7 mouse cellular contexts compared by ENCODE assay signal in the genomic region with DNA sequence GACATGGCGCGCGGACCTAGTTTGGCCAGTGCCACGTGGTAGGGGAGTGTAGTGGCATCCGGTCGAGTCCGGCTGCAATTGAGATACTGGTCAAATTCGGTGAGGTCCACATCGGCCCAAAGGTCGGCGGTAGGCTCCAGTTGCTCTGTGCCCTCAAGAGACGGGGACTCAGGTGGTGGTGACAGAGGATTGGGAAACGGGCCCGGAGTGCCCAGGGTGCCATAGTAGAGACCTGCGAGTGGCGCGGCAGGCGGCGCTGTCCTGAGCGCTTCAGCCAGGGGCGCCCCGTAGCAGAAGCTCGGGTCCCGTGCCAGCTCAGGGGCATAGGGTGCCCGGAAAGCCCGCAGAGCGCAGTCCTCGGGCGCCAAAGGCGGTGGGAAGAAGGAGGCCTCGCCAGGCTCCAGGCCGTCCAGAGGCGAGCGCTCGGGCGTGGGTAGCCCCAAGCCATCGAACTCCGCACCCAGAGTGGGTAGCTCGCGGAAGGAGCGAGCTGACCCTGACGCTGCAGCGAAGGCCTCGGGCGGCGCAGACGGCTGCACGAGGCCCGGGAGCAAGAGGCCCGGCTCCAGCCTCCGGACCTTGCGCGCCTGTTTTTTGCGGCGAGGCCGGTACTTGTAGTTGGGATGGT. TPM values are rescaled to one million over a fixed set of nuclear protein-coding genes. Genes with fewer than 3 reads are reported as not detected.
DNase-seq lines count a peak whose midpoint lies in the region; ATAC-seq and TF ChIP-seq lines count a peak whose summit lies in the region.

No protein-coding gene starts in this region.

- H3K36me3 ChIP-seq in ES-Bruce4 (ENCODE audit: control insufficient read depth, insufficient read depth, low read length, poor library complexity, severe bottlenecking), result no peaks in the 10 kb centered on the region
- no peaks in the 10 kb centered on the region for H3K36me3 ChIP-seq in hindbrain, embryonic 10.5 days
- H3K36me3 ChIP-seq in liver, embryonic 14.5 days (replicated peaks; ENCODE audit: control insufficient read depth, insufficient read depth, low read depth), result no peaks in the 10 kb centered on the region

- no peak for ATAC-seq in liver, embryonic 14.5 days (ENCODE audit: insufficient read depth)
- ATAC-seq in frontal cortex, adult (ENCODE audit: low TSS enrichment), result no peak

- H3K4me1 ChIP-seq in ES-Bruce4 (ENCODE audit: control insufficient read depth, insufficient read depth, low read length), result no peaks in the 10 kb centered on the region
- H3K4me1 ChIP-seq in hindbrain, embryonic 10.5 days (replicated peaks), result peaks cover 50% of the 10 kb centered on the region
- H3K4me1 ChIP-seq in liver, embryonic 14.5 days (replicated peaks; ENCODE audit: control insufficient read depth in 2 of 2, insufficient read depth in 2 of 2, low read length in 1 of 2), result no peaks in the 10 kb centered on the region
- peaks cover 14% of the 10 kb centered on the region for H3K4me1 ChIP-seq in olfactory bulb, adult 2 months (ENCODE audit: control insufficient read depth, insufficient read depth, low read length)

- no peak for TF ChIP-seq EP300 in ES-Bruce4 (IDR thresholded peaks at IDR 0.05; ENCODE audit: insufficient read depth, low read depth, low read length)
- no peak for TF ChIP-seq EP300 in liver, embryonic 14.5 days (IDR thresholded peaks at IDR 0.05; ENCODE audit: low read depth)

- peak overlapping the region; percentile 65 for H3K9ac ChIP-seq in ES-Bruce4 (ENCODE audit: low read depth, poor library complexity, severe bottlenecking)
- no peak overlapping the region for H3K9ac ChIP-seq in liver, embryonic 14.5 days (replicated peaks)

- no peaks in the 10 kb centered on the region for H3K9me3 ChIP-seq in ES-Bruce4 (replicated peaks; ENCODE audit: control insufficient read depth, insufficient read depth, low read length, poor library complexity, severe bottlenecking)
- no peaks in the 10 kb centered on the region for H3K9me3 ChIP-seq in hindbrain, embryonic 10.5 days
- H3K9me3 ChIP-seq in liver, embryonic 14.5 days (ENCODE audit: control insufficient read depth, low read length), result no peaks in the 10 kb centered on the region

- H3K27me3 ChIP-seq in ES-Bruce4 (ENCODE audit: control insufficient read depth, insufficient read depth, low read length, poor library complexity, severe bottlenecking), result peaks cover 2% of the 10 kb centered on the region; the same call in 1 of the 2 replicates
- peaks cover 78% of the 10 kb centered on the region for H3K27me3 ChIP-seq in hindbrain, embryonic 10.5 days (ENCODE audit: insufficient read depth, poor library complexity, severe bottlenecking)
- H3K27me3 ChIP-seq in liver, embryonic 14.5 days (ENCODE audit: control insufficient read depth, insufficient read depth, low read length), result peaks cover 45% of the 10 kb centered on the region

- H3K4me2 ChIP-seq in liver, embryonic 14.5 days (ENCODE audit: low read depth), result peak overlapping the region; percentile 24

- H3K4me3 ChIP-seq in ES-Bruce4 (ENCODE audit: low read depth, low read length), result peak overlapping the region; percentile 58
- H3K4me3 ChIP-seq in hindbrain, embryonic 10.5 days, result peak overlapping the region; percentile 54
- H3K4me3 ChIP-seq in liver, embryonic 14.5 days (ENCODE audit: insufficient read depth in 1 of 2, low read depth in 2 of 2, low read length in 2 of 2), result peak overlapping the region; percentile 15 to 37
- H3K4me3 ChIP-seq in olfactory bulb, adult 2 months (ENCODE audit: insufficient read depth, low read depth, low read length), result peak overlapping the region; percentile 44

- 3% methylated on average over 56 of the region's 56 CpGs for WGBS in hindbrain, embryonic 10.5 days
- WGBS in liver, embryonic 14.5 days (ENCODE audit: insufficient replicate concordance), result 5% methylated on average over 55 of the region's 56 CpGs
- 7% methylated on average over 56 of the region's 56 CpGs for WGBS in olfactory bulb, adult 2 months

- H3K27ac ChIP-seq in ES-Bruce4 (ENCODE audit: insufficient read depth, low read length), result no peak overlapping the region
- peak overlapping the region; percentile 36 for H3K27ac ChIP-seq in hindbrain, embryonic 10.5 days
- H3K27ac ChIP-seq in liver, embryonic 14.5 days, result no peak overlapping the region
- H3K27ac ChIP-seq in olfactory bulb, adult 2 months (ENCODE audit: insufficient read depth, low read depth, low read length), result no peak overlapping the region

- peak; percentile 22 for DNase-seq in adrenal gland, postnatal 25 days
- DNase-seq in hindbrain, embryonic 10.5 days (ENCODE audit: low spot score), result peak; percentile 51
- DNase-seq in liver, embryonic 14.5 days (ENCODE audit: low read depth in 3 of 3, low spot score in 3 of 3), result no peak
- DNase-seq in layer of hippocampus, postnatal 36 days, result no peak

- TF ChIP-seq CTCF in ES-Bruce4 (IDR thresholded peaks at IDR 0.05; ENCODE audit: low read depth, low read length), result no peak
- no peak for TF ChIP-seq CTCF in liver, embryonic 14.5 days (IDR thresholded peaks at IDR 0.05; ENCODE audit: low read depth)
- no peak for TF ChIP-seq CTCF in olfactory bulb, adult 2 months (IDR thresholded peaks at IDR 0.05; ENCODE audit: insufficient read depth, low read depth, low read length)

- TF ChIP-seq POLR2A in ES-Bruce4 (IDR thresholded peaks at IDR 0.05; ENCODE audit: insufficient read depth, low read length), result no peak
- no peak for TF ChIP-seq POLR2A in olfactory bulb, adult 2 months (IDR thresholded peaks at IDR 0.05; ENCODE audit: insufficient read depth, low read depth, low read length)

RNA-seq across cellular contexts. Expression of a gene that starts 1.0 kb away (rescaled TPM):
- 0.49 and 0.68 TPM in 2 replicates for polyA plus RNA-seq in ES-Bruce4 (2011; ENCODE audit: insufficient read depth, insufficient read length, low read depth, missing spikeins)
- 39.0 and 40.4 TPM in 2 replicates for total RNA-seq in adrenal gland, postnatal 25 days (2021)
- polyA plus RNA-seq in hindbrain, embryonic 10.5 days (2016; fragmentation: Nextera tagmentation; extraction: Ambion mirVana), result 21.4 and 21.7 TPM in 2 replicates
- 5.5 TPM in 2 replicates for polyA plus RNA-seq in liver, embryonic 14.5 days (2012; rRNA removed)
- 4.1 and 5.0 TPM in 2 replicates for polyA plus RNA-seq in liver, embryonic 14.5 days (2014; fragmentation: Nextera tagmentation; extraction: Ambion mirVana)
- not detected in 2 replicates for polyA plus RNA-seq in olfactory bulb, adult 2 months (2012; ENCODE audit: insufficient read depth, insufficient read length, low replicate concordance, missing spikeins)
- 10 to 100 TPM in 1 of 2 experiments, 1 to 10 TPM in 1; 8.3 to 11.1 TPM for total RNA-seq in layer of hippocampus, postnatal 36 days (2021)

RNA-seq across cellular contexts. Expression of a gene that starts 9.7 kb away (rescaled TPM):
- 13.0 and 15.3 TPM in 2 replicates for polyA plus RNA-seq in ES-Bruce4 (2011; ENCODE audit: insufficient read depth, insufficient read length, low read depth, missing spikeins)
- 11.6 and 14.7 TPM in 2 replicates for total RNA-seq in adrenal gland, postnatal 25 days (2021)
- 14.4 and 17.7 TPM in 2 replicates for polyA plus RNA-seq in hindbrain, embryonic 10.5 days (2016; fragmentation: Nextera tagmentation; extraction: Ambion mirVana)
- 3.0 and 3.4 TPM in 2 replicates for polyA plus RNA-seq in liver, embryonic 14.5 days (2012; rRNA removed)
- polyA plus RNA-seq in liver, embryonic 14.5 days (2014; fragmentation: Nextera tagmentation; extraction: Ambion mirVana), result 1.3 and 1.8 TPM in 2 replicates
- not detected in 2 replicates for polyA plus RNA-seq in olfactory bulb, adult 2 months (2012; ENCODE audit: insufficient read depth, insufficient read length, low replicate concordance, missing spikeins)
- 10 to 100 TPM; 60.6 to 62.0 TPM for total RNA-seq in layer of hippocampus, postnatal 36 days (2021)

RNA-seq across cellular contexts. Expression of a gene that starts 13.6 kb away (rescaled TPM):
- polyA plus RNA-seq in ES-Bruce4 (2011; ENCODE audit: insufficient read depth, insufficient read length, low read depth, missing spikeins), result 1.2 and 1.6 TPM in 2 replicates
- not detected in 2 replicates for total RNA-seq in adrenal gland, postnatal 25 days (2021)
- polyA plus RNA-seq in hindbrain, embryonic 10.5 days (2016; fragmentation: Nextera tagmentation; extraction: Ambion mirVana), result not detected in 2 replicates
- polyA plus RNA-seq in liver, embryonic 14.5 days (2012; rRNA removed), result 0.08 and 0.09 TPM in 2 replicates
- 0.14 TPM in 1 of 2 replicates, not detected in the other for polyA plus RNA-seq in liver, embryonic 14.5 days (2014; fragmentation: Nextera tagmentation; extraction: Ambion mirVana)
- not detected in 2 replicates for polyA plus RNA-seq in olfactory bulb, adult 2 months (2012; ENCODE audit: insufficient read depth, insufficient read length, low replicate concordance, missing spikeins)
- 1 to 10 TPM; 1.1 to 1.6 TPM for total RNA-seq in layer of hippocampus, postnatal 36 days (2021)

RNA-seq across cellular contexts. Expression of a gene that starts 23.4 kb away (rescaled TPM):
- 36.3 and 46.5 TPM in 2 replicates for polyA plus RNA-seq in ES-Bruce4 (2011; ENCODE audit: insufficient read depth, insufficient read length, low read depth, missing spikeins)
- 20.3 and 31.7 TPM in 2 replicates for total RNA-seq in adrenal gland, postnatal 25 days (2021)
- 69.1 and 79.2 TPM in 2 replicates for polyA plus RNA-seq in hindbrain, embryonic 10.5 days (2016; fragmentation: Nextera tagmentation; extraction: Ambion mirVana)
- 19.0 and 20.6 TPM in 2 replicates for polyA plus RNA-seq in liver, embryonic 14.5 days (2012; rRNA removed)
- polyA plus RNA-seq in liver, embryonic 14.5 days (2014; fragmentation: Nextera tagmentation; extraction: Ambion mirVana), result 15.8 and 21.0 TPM in 2 replicates
- not detected in 2 replicates for polyA plus RNA-seq in olfactory bulb, adult 2 months (2012; ENCODE audit: insufficient read depth, insufficient read length, low replicate concordance, missing spikeins)
- total RNA-seq in layer of hippocampus, postnatal 36 days (2021), result 10 to 100 TPM; 44.0 to 44.1 TPM

RNA-seq across cellular contexts. Expression of a gene that starts 27.8 kb away (rescaled TPM):
- not detected in 2 replicates for polyA plus RNA-seq in ES-Bruce4 (2011; ENCODE audit: insufficient read depth, insufficient read length, low read depth, missing spikeins)
- not detected in 2 replicates for total RNA-seq in adrenal gland, postnatal 25 days (2021)
- polyA plus RNA-seq in hindbrain, embryonic 10.5 days (2016; fragmentation: Nextera tagmentation; extraction: Ambion mirVana), result not detected in 2 replicates
- not detected in 2 replicates for polyA plus RNA-seq in liver, embryonic 14.5 days (2012; rRNA removed)
- polyA plus RNA-seq in liver, embryonic 14.5 days (2014; fragmentation: Nextera tagmentation; extraction: Ambion mirVana), result not detected in 2 replicates
- polyA plus RNA-seq in olfactory bulb, adult 2 months (2012; ENCODE audit: insufficient read depth, insufficient read length, low replicate concordance, missing spikeins), result not detected in 2 replicates
- total RNA-seq in layer of hippocampus, postnatal 36 days (2021), result not detected

Comparison
In these comparisons a context has a peak if more than half of its experiments do, and no peak if none do; other contexts are left out.
1. DNase-seq: peak in adrenal gland, postnatal 25 days (single experiment) and hindbrain, embryonic 10.5 days (single experiment); none in liver, embryonic 14.5 days (0 of 3) and layer of hippocampus, postnatal 36 days (0 of 2).
2. Peak in every context shown above with its lines, with median percentiles within 50 percentile points of each other: H3K4me3 ChIP-seq.